8 mouse cellular contexts compared by ENCODE assay signal in genomic region chr10:120871630-120872482, GRCm38 (mm10). TPM values are rescaled to one million over a fixed set of nuclear protein-coding genes. Genes with fewer than 3 reads are reported as not detected.
DNase-seq lines count a peak whose midpoint lies in the region; ATAC-seq lines count a peak whose summit lies in the region.

No protein-coding gene starts in this region.

- intact Hi-C loops in heart, postnatal 10 days (cut with DNase I), result loop anchor here (5.0 to 10.0 kb wide), 2 partner anchors 285 to 567 kb away; no protein-coding TSS in a partner anchor

- peak overlapping the region; percentile 60 for H3K9ac ChIP-seq in heart, embryonic 12.5 days
- no peak overlapping the region for H3K9ac ChIP-seq in embryonic facial prominence, embryonic 12.5 days
- H3K9ac ChIP-seq in hindbrain, embryonic 15.5 days, result no peak overlapping the region
- no peak overlapping the region for H3K9ac ChIP-seq in midbrain, embryonic 14.5 days (replicated peaks; ENCODE audit: low read length)

- peak overlapping the region; percentile 63 for H3K4me2 ChIP-seq in heart, embryonic 12.5 days
- peak overlapping the region; percentile 45 for H3K4me2 ChIP-seq in embryonic facial prominence, embryonic 12.5 days (replicated peaks)
- H3K4me2 ChIP-seq in hindbrain, embryonic 15.5 days, result peak overlapping the region; percentile 48
- peak overlapping the region; percentile 49 for H3K4me2 ChIP-seq in midbrain, embryonic 14.5 days (ENCODE audit: low read length)

- ATAC-seq in heart, embryonic 12.5 days (ENCODE audit: insufficient number of reproducible peaks, low FRiP score), result no peak
- no peak for ATAC-seq in embryonic facial prominence, embryonic 12.5 days (ENCODE audit: insufficient number of reproducible peaks, insufficient read depth, low FRiP score, low TSS enrichment)
- ATAC-seq in hindbrain, embryonic 15.5 days (ENCODE audit: low FRiP score, low read depth), result no peak
- ATAC-seq in midbrain, embryonic 14.5 days (ENCODE audit: low FRiP score, low TSS enrichment), result no peak

- H3K27ac ChIP-seq in heart, embryonic 12.5 days (ENCODE audit: poor library complexity, severe bottlenecking), result peak overlapping the region; percentile 88
- peak overlapping the region; percentile 31; the same call in 1 of the 2 replicates for H3K27ac ChIP-seq in embryonic facial prominence, embryonic 12.5 days
- H3K27ac ChIP-seq in hindbrain, embryonic 15.5 days (replicated peaks), result no peak overlapping the region
- H3K27ac ChIP-seq in midbrain, embryonic 14.5 days (replicated peaks; ENCODE audit: low read depth, low read length), result no peak overlapping the region

- H3K9me3 ChIP-seq in heart, embryonic 12.5 days (replicated peaks), result no peaks in the 10 kb centered on the region
- no peaks in the 10 kb centered on the region for H3K9me3 ChIP-seq in embryonic facial prominence, embryonic 12.5 days
- H3K9me3 ChIP-seq in hindbrain, embryonic 15.5 days, result no peaks in the 10 kb centered on the region
- H3K9me3 ChIP-seq in midbrain, embryonic 14.5 days (ENCODE audit: control insufficient read depth, low read length), result no peaks in the 10 kb centered on the region

- no peaks in the 10 kb centered on the region for H3K27me3 ChIP-seq in heart, embryonic 12.5 days (replicated peaks)
- no peaks in the 10 kb centered on the region for H3K27me3 ChIP-seq in embryonic facial prominence, embryonic 12.5 days
- H3K27me3 ChIP-seq in hindbrain, embryonic 15.5 days, result no peaks in the 10 kb centered on the region
- H3K27me3 ChIP-seq in midbrain, embryonic 14.5 days (ENCODE audit: control insufficient read depth, insufficient read depth, low read length), result no peaks in the 10 kb centered on the region

- peaks cover 52% of the 10 kb centered on the region for H3K4me1 ChIP-seq in heart, embryonic 12.5 days (replicated peaks)
- H3K4me1 ChIP-seq in embryonic facial prominence, embryonic 12.5 days, result peaks cover 35% of the 10 kb centered on the region
- H3K4me1 ChIP-seq in hindbrain, embryonic 15.5 days (replicated peaks), result peaks cover 16% of the 10 kb centered on the region
- no peaks in the 10 kb centered on the region for H3K4me1 ChIP-seq in midbrain, embryonic 14.5 days (ENCODE audit: control insufficient read depth, insufficient read depth, low read length)

- DNase-seq in heart, postnatal 10 days, result no peak
- DNase-seq in midbrain, embryonic 14.5 days, result no peak
- no peak for DNase-seq in natural killer cell, adult 2 months (ENCODE audit: low spot score in 2 of 2)
- DNase-seq in gastrocnemius, postnatal 4 days (ENCODE audit: low spot score in 2 of 2), result no peak
- no peak for DNase-seq in MN1 (ENCODE audit: low spot score)

- WGBS in heart, embryonic 12.5 days, result 48% methylated on average over 22 of the region's 22 CpGs
- 49% methylated on average over 22 of the region's 22 CpGs for WGBS in embryonic facial prominence, embryonic 12.5 days
- WGBS in hindbrain, embryonic 15.5 days, result 74% methylated on average over 22 of the region's 22 CpGs
- 68% methylated on average over 22 of the region's 22 CpGs for WGBS in midbrain, embryonic 14.5 days

- H3K4me3 ChIP-seq in heart, embryonic 12.5 days, result peak overlapping the region; percentile 21; the same call in 1 of the 2 replicates
- peak overlapping the region; percentile 17; the same call in 1 of the 2 replicates for H3K4me3 ChIP-seq in embryonic facial prominence, embryonic 12.5 days
- peak overlapping the region; percentile 13 for H3K4me3 ChIP-seq in hindbrain, embryonic 15.5 days
- 0 out of 2 replicates have a peak overlapping the region, but pooled peaks have one; percentile 7 for H3K4me3 ChIP-seq in midbrain, embryonic 14.5 days (replicated peaks; ENCODE audit: low read depth, low read length)

- H3K36me3 ChIP-seq in heart, embryonic 12.5 days, result peaks cover 16% of the 10 kb centered on the region
- H3K36me3 ChIP-seq in embryonic facial prominence, embryonic 12.5 days, result no peaks in the 10 kb centered on the region
- H3K36me3 ChIP-seq in hindbrain, embryonic 15.5 days, result no peaks in the 10 kb centered on the region
- no peaks in the 10 kb centered on the region for H3K36me3 ChIP-seq in midbrain, embryonic 14.5 days (ENCODE audit: control insufficient read depth, insufficient read depth, low read length)

RNA-seq across cellular contexts. Expression of gene Msrb3, which starts 27.0 kb away (rescaled TPM):
- 24.1 and 25.9 TPM in 2 replicates for polyA plus RNA-seq in heart, embryonic 12.5 days (2016; fragmentation: Nextera tagmentation; extraction: Ambion mirVana)
- 100 to 1,000 TPM; 131 to 148 TPM for total RNA-seq in heart, postnatal 10 days (2021)
- polyA plus RNA-seq in embryonic facial prominence, embryonic 12.5 days (2016; fragmentation: Nextera tagmentation; extraction: Ambion mirVana), result 9.2 and 10.3 TPM in 2 replicates
- polyA plus RNA-seq in hindbrain, embryonic 15.5 days (2015; fragmentation: Nextera tagmentation; extraction: Ambion mirVana), result 1.5 and 2.0 TPM in 2 replicates
- polyA plus RNA-seq in midbrain, embryonic 14.5 days (2014; fragmentation: Nextera tagmentation; extraction: Ambion mirVana), result 0.55 and 1.2 TPM in 2 replicates
- 10 to 100 TPM; 65.6 to 74.8 TPM for total RNA-seq in gastrocnemius, postnatal 4 days (2021)

Comparison
In these comparisons a context has a peak if more than half of its experiments do, and no peak if none do; other contexts are left out.
1. H3K27ac ChIP-seq: peak in heart, embryonic 12.5 days (single experiment) and embryonic facial prominence, embryonic 12.5 days (single experiment); none in hindbrain, embryonic 15.5 days (single experiment) and midbrain, embryonic 14.5 days (single experiment).
2. Peak in every context shown above with its lines, with median percentiles within 50 percentile points of each other: H3K4me2 ChIP-seq and H3K4me3 ChIP-seq.